ENCODE assay signal across 21 mouse cellular contexts in genomic region chr4:139881796-139882195, GRCm38 (mm10). TPM values are rescaled to one million over a fixed set of nuclear protein-coding genes. Genes with fewer than 3 reads are reported as not detected.
A peak's percentile ranks its signal among the peaks of the same experiment; 100 is the strongest.
DNase-seq lines count a peak whose midpoint lies in the region; ATAC-seq and TF ChIP-seq lines count a peak whose summit lies in the region.
"Had no signal": no experiment of that assay in that cellular context is flagged by ENCODE, and none has a peak within 500 bp of the region (broad histone marks: within the 10 kb centered on the region; RNA-seq: fewer than 3 reads in every experiment).

No protein-coding gene starts in this region.

- TF ChIP-seq CTCF in left cerebral cortex, adult 2 months (IDR thresholded peaks at IDR 0.05), result peak; percentile 4; the same call in 1 of the 2 replicates

- ATAC-seq in hindbrain, embryonic 13.5 days (ENCODE audit: low FRiP score), result no peak
- no peak for ATAC-seq in midbrain, embryonic 13.5 days
- ATAC-seq: forebrain, embryonic 16.5 days had no signal

- peaks cover 5% of the 10 kb centered on the region; the same call in 1 of the 2 replicates for H3K27me3 ChIP-seq in hindbrain, embryonic 10.5 days (ENCODE audit: insufficient read depth, poor library complexity, severe bottlenecking)
- H3K27me3 ChIP-seq in hindbrain, embryonic 13.5 days, result peaks cover 9% of the 10 kb centered on the region; the same call in 1 of the 2 replicates
- peaks cover 7% of the 10 kb centered on the region; the same call in 1 of the 2 replicates for H3K27me3 ChIP-seq in midbrain, embryonic 10.5 days (ENCODE audit: low read depth, poor library complexity, severe bottlenecking)
- peaks cover 2% of the 10 kb centered on the region for H3K27me3 ChIP-seq in midbrain, embryonic 13.5 days

- peaks cover 7% of the 10 kb centered on the region for H3K4me1 ChIP-seq in hindbrain, embryonic 10.5 days (replicated peaks)
- no peaks in the 10 kb centered on the region for H3K4me1 ChIP-seq in hindbrain, embryonic 13.5 days (replicated peaks)
- peaks cover 5% of the 10 kb centered on the region; the same call in 1 of the 2 replicates for H3K4me1 ChIP-seq in midbrain, embryonic 10.5 days
- no peaks in the 10 kb centered on the region for H3K4me1 ChIP-seq in midbrain, embryonic 13.5 days (replicated peaks)
- H3K4me1 ChIP-seq: embryonic facial prominence, embryonic 12.5 days; forebrain, embryonic 12.5 days; heart, embryonic 10.5 days had no signal

- no peak overlapping the region for H3K9ac ChIP-seq in hindbrain, embryonic 13.5 days
- no peak overlapping the region for H3K9ac ChIP-seq in midbrain, embryonic 13.5 days (replicated peaks)
- H3K9ac ChIP-seq: embryonic facial prominence, embryonic 12.5 days; forebrain, embryonic 12.5 days; hindbrain, embryonic 14.5 days had no signal

- no peak overlapping the region for H3K4me3 ChIP-seq in hindbrain, embryonic 10.5 days
- no peak overlapping the region for H3K4me3 ChIP-seq in hindbrain, embryonic 13.5 days
- no peak overlapping the region for H3K4me3 ChIP-seq in left cerebral cortex, adult 2 months
- H3K4me3 ChIP-seq in midbrain, embryonic 10.5 days, result no peak overlapping the region
- no peak overlapping the region for H3K4me3 ChIP-seq in midbrain, embryonic 13.5 days (replicated peaks)
- H3K4me3 ChIP-seq: embryonic facial prominence, embryonic 12.5 days; forebrain, embryonic 12.5 days; heart, embryonic 10.5 days had no signal

- no peak overlapping the region for H3K4me2 ChIP-seq in hindbrain, embryonic 13.5 days
- no peak overlapping the region for H3K4me2 ChIP-seq in midbrain, embryonic 13.5 days (replicated peaks)
- H3K4me2 ChIP-seq: embryonic facial prominence, embryonic 12.5 days; forebrain, embryonic 12.5 days; hindbrain, embryonic 14.5 days had no signal

- DNase-seq in hindbrain, embryonic 10.5 days (ENCODE audit: low spot score), result no peak
- no peak for DNase-seq in left cerebral cortex, adult 2 months (ENCODE audit: extremely low spot score in 1 of 2, low spot score in 2 of 2)
- no peak for DNase-seq in left cerebral cortex, postnatal 10 days (ENCODE audit: extremely low spot score in 1 of 2, low spot score in 2 of 2)
- DNase-seq in midbrain, embryonic 10.5 days (ENCODE audit: low spot score), result no peak
- no peak for DNase-seq in adrenal gland, postnatal 4 days (ENCODE audit: low spot score in 2 of 2)
- DNase-seq: adrenal gland, postnatal 10 days; cerebellum, adult 2 months; embryo, embryonic 11 days; gastrocnemius, postnatal 10 days; heart, adult 18-20 months; heart, postnatal 10 days; heart, postnatal 4 days had no signal

- no peaks in the 10 kb centered on the region for H3K9me3 ChIP-seq in hindbrain, embryonic 10.5 days
- H3K9me3 ChIP-seq in hindbrain, embryonic 13.5 days, result no peaks in the 10 kb centered on the region
- H3K9me3 ChIP-seq in midbrain, embryonic 10.5 days (replicated peaks), result no peaks in the 10 kb centered on the region
- no peaks in the 10 kb centered on the region for H3K9me3 ChIP-seq in midbrain, embryonic 13.5 days
- H3K9me3 ChIP-seq: embryonic facial prominence, embryonic 12.5 days; forebrain, embryonic 12.5 days; heart, embryonic 10.5 days had no signal

- no peaks in the 10 kb centered on the region for H3K36me3 ChIP-seq in hindbrain, embryonic 10.5 days
- H3K36me3 ChIP-seq in hindbrain, embryonic 13.5 days, result no peaks in the 10 kb centered on the region
- no peaks in the 10 kb centered on the region for H3K36me3 ChIP-seq in midbrain, embryonic 10.5 days
- no peaks in the 10 kb centered on the region for H3K36me3 ChIP-seq in midbrain, embryonic 13.5 days
- H3K36me3 ChIP-seq: embryonic facial prominence, embryonic 12.5 days; forebrain, embryonic 12.5 days; heart, embryonic 10.5 days had no signal

- 0 out of 2 replicates have a peak overlapping the region, but pooled peaks have one; percentile 35 for H3K27ac ChIP-seq in hindbrain, embryonic 10.5 days
- no peak overlapping the region for H3K27ac ChIP-seq in hindbrain, embryonic 13.5 days
- no peak overlapping the region for H3K27ac ChIP-seq in left cerebral cortex, adult 2 months
- peak overlapping the region; percentile 57; the same call in 1 of the 2 replicates for H3K27ac ChIP-seq in midbrain, embryonic 10.5 days (replicated peaks)
- no peak overlapping the region for H3K27ac ChIP-seq in midbrain, embryonic 13.5 days
- H3K27ac ChIP-seq: embryonic facial prominence, embryonic 12.5 days; forebrain, embryonic 12.5 days; heart, embryonic 10.5 days; hindbrain, embryonic 14.5 days had no signal

- intact Hi-C loops in left cerebral cortex, adult 2 months (cut with DNase I), result loop anchor here (5.0 kb wide), 1 partner anchor 141 kb away; no protein-coding TSS in a partner anchor
- intact Hi-C loops in left cerebral cortex, postnatal 10 days (cut with DNase I), result no loop called here

RNA-seq across cellular contexts. Expression of gene Pax7, which starts 48.5 kb away (rescaled TPM):
- 2.3 and 2.6 TPM in 2 replicates for polyA plus RNA-seq in hindbrain, embryonic 10.5 days (2016; fragmentation: Nextera tagmentation; extraction: Ambion mirVana)
- 0.84 and 1.6 TPM in 2 replicates for polyA plus RNA-seq in hindbrain, embryonic 13.5 days (2015; fragmentation: Nextera tagmentation; extraction: Ambion mirVana)
- not detected for total RNA-seq in left cerebral cortex, adult 2 months (2021)
- not detected for total RNA-seq in left cerebral cortex, postnatal 10 days (2021)
- 1.3 and 1.8 TPM in 2 replicates for polyA plus RNA-seq in midbrain, embryonic 10.5 days (2016; fragmentation: Nextera tagmentation; extraction: Ambion mirVana)
- polyA plus RNA-seq in midbrain, embryonic 13.5 days (2015; fragmentation: Nextera tagmentation; extraction: Ambion mirVana), result 4.9 and 6.5 TPM in 2 replicates
- total RNA-seq in adrenal gland, postnatal 4 days (2021), result under 1 TPM; 0.11 to 0.40 TPM
- total RNA-seq: heart, adult 18-20 months; heart, postnatal 10 days; heart, postnatal 4 days; MEL had no signal
- polyA plus RNA-seq: forebrain, embryonic 16.5 days; heart, embryonic 14.5 days had no signal

Comparison
In these comparisons a context has a peak if more than half of its experiments do, and no peak if none do; other contexts are left out.
1. H3K27ac ChIP-seq: peak in hindbrain, embryonic 10.5 days (single experiment) and midbrain, embryonic 10.5 days (single experiment); none in hindbrain, embryonic 13.5 days (single experiment), left cerebral cortex, adult 2 months (single experiment) and midbrain, embryonic 13.5 days (single experiment).